Mouse (Mus musculus): ENCODE measurements around the gene Srsf3. TPM values are rescaled to one million over a fixed set of nuclear protein-coding genes. Genes with fewer than 3 reads are reported as not detected.
"Not testable (repeated sequence)": the region's sequence is repeated elsewhere in the genome, so short reads cannot be mapped to it uniquely, and the experiment has no call there.

The Srsf3 gene
- polyA plus RNA-seq, 1 experiment, result 214 TPM

DNA sequence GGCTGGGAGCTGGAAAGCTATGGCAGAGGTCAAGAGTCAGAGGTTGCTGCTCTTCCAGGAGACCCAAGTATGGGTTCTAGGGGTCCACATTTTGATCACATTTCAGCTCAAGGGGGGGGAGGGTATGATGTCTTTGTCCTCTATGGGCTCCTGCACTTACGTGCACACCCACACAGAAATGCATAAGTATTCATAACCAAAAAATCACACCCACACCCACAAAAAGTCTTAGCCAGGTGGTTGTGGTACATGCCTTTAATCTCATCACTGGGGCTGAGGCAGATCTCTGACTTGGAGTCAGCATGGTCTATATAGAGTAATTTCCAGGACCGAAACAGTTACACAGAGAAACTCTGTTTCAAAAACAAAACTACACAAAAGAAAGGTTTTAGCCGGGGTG, 33.5 kb downstream of the Srsf3 start:
- 0 out of 2 replicates have a peak, but pooled peaks cover 1% of the 10 kb centered on the region for H3K4me1 ChIP-seq (ENCODE audit: control insufficient read depth, insufficient read depth, low read length)
- TF ChIP-seq POLR2A (IDR thresholded peaks at IDR 0.05; ENCODE audit: borderline replicate concordance, control insufficient read depth, low read depth, low read length), result no peak
- no peak for TF ChIP-seq CTCF (IDR thresholded peaks at IDR 0.05; ENCODE audit: control insufficient read depth, insufficient read depth, low read length)
- H3K27ac ChIP-seq (ENCODE audit: control insufficient read depth, insufficient read depth, low read depth, low read length, poor library complexity), result no peak overlapping the region
- 82% methylated on average over 3 of the region's 3 CpGs for WGBS
- no peak overlapping the region for H3K4me3 ChIP-seq (replicated peaks; ENCODE audit: control insufficient read depth, low read depth, low read length)

DNA sequence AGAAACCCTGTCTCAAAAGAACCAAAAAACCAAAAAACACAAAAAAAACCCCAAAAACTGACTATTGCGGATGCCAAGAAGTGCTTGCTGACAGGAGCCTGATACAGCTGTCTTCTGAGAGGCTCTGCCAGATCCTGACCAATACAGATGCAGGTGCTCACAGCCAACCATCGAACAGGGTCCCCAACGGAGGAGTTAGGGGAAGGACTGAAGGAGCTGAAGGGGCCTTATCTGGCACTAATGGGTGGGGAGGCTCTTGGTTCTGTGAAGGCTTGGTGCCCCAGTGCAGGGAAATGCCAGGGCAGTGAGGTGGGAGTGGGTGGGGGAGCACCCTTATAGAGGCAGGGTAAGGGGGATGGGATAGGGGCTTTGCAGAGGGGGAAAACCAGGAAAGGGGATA, 35.0 kb downstream of the Srsf3 start:
- not testable (repeated sequence) for H3K4me1 ChIP-seq (ENCODE audit: control insufficient read depth, insufficient read depth, low read length); H3K27ac ChIP-seq (ENCODE audit: control insufficient read depth, insufficient read depth, low read depth, low read length, poor library complexity); H3K4me3 ChIP-seq (replicated peaks; ENCODE audit: control insufficient read depth, low read depth, low read length)
- 65% methylated on average over 3 of the region's 3 CpGs for WGBS

- H3K27ac ChIP-seq (ENCODE audit: control insufficient read depth, insufficient read depth, low read depth, low read length, poor library complexity), result no peak overlapping the region
- H3K4me3 ChIP-seq (replicated peaks; ENCODE audit: control insufficient read depth, low read depth, low read length), result no peak overlapping the region
- TF ChIP-seq CTCF (IDR thresholded peaks at IDR 0.05; ENCODE audit: control insufficient read depth, insufficient read depth, low read length), result no peak
- TF ChIP-seq POLR2A (IDR thresholded peaks at IDR 0.05; ENCODE audit: borderline replicate concordance, control insufficient read depth, low read depth, low read length), result no peak
- H3K4me1 ChIP-seq (ENCODE audit: control insufficient read depth, insufficient read depth, low read length), result peaks cover 3% of the 10 kb centered on the region; the same call in 1 of the 2 replicates
- WGBS, result 58% methylated on average over 5 of the region's 5 CpGs
These were observed 35.4 kb downstream of the Srsf3 start for GRCm38 (mm10) chr17:29067847-29068246.

DNA sequence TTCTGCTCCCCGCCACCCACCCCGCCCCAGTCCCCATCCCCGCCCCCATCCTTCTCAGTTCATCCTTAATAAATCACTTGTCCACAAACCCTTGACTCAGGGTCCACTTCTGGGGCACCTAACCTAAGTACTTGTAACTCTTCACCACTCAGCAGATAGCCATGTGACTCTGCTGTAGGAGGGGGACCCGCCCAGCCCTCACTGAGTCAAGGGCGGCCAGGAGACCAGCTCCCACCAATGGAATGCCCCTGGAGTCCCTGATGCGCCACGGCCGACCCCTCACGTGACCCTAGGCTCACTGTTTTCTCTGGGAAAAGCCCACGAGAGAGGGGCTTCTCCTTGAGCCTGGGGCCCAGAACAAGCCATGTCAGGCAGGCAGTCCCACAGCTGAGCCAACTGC, 36.6 kb downstream of the Srsf3 start:
- Histone ChIP-seq H3K27ac (ENCODE audit: control insufficient read depth, insufficient read depth, low read depth, low read length, poor library complexity) (no peak overlapping the region), H3K4me3 (replicated peaks; ENCODE audit: control insufficient read depth, low read depth, low read length) (no peak overlapping the region)
- WGBS, result 83% methylated on average over 10 of the region's 10 CpGs

GRCm38 (mm10) chr17:29071820-29072219, 39.4 kb downstream of the Srsf3 start:
- no peak overlapping the region for H3K27ac ChIP-seq (ENCODE audit: control insufficient read depth, insufficient read depth, low read depth, low read length, poor library complexity)
- H3K4me1 ChIP-seq (ENCODE audit: control insufficient read depth, insufficient read depth, low read length), result peaks cover 3% of the 10 kb centered on the region
- 66% methylated on average over 5 of the region's 5 CpGs for whole genome bisulfite sequencing

More for the DNA sequence above, 36.6 kb downstream of the Srsf3 start:
- H3K4me1 ChIP-seq (ENCODE audit: control insufficient read depth, insufficient read depth, low read length), result peaks cover 3% of the 10 kb centered on the region; the same call in 1 of the 2 replicates
- TF ChIP-seq POLR2A (IDR thresholded peaks at IDR 0.05; ENCODE audit: borderline replicate concordance, control insufficient read depth, low read depth, low read length), result no peak
- TF ChIP-seq CTCF (IDR thresholded peaks at IDR 0.05; ENCODE audit: control insufficient read depth, insufficient read depth, low read length), result no peak

DNA sequence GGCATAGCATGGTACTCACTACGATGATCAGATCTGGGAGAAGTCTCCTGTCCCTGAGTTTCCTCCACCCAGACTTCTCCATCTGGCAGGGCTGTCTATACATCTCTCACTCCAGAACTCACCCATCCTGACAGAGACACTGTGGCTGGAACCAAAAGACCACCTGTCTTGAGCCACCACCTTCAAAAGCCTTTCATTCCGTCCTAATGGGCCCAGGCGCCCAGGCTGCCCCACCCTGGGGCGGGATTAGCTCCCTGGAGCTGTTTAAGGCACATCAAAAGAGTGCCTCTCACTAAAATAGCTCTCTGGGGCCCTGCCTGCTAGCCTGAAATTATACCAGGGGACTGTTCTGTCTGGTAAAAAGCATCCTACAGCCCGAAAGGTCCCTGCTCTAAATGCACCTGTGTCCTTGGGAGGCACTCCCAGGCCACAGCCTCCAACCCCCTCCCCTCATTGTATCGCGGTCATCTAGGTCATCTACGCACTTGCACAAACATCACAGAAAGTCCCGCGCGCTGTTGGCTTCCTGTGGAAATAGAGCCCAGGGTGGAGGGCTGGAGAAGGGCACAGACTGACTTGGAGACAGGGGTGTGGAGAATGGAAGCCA, 40.4 kb downstream of the Srsf3 start:
- WGBS, result 55% methylated on average over 11 of the region's 11 CpGs
- TF ChIP-seq CTCF (IDR thresholded peaks at IDR 0.05; ENCODE audit: control insufficient read depth, insufficient read depth, low read length) (no peak), POLR2A (IDR thresholded peaks at IDR 0.05; ENCODE audit: borderline replicate concordance, control insufficient read depth, low read depth, low read length) (no peak)
- Histone ChIP-seq H3K4me1 (ENCODE audit: control insufficient read depth, insufficient read depth, low read length) (peaks cover 3% of the 10 kb centered on the region), H3K27ac (ENCODE audit: control insufficient read depth, insufficient read depth, low read depth, low read length, poor library complexity) (no peak overlapping the region), H3K4me3 (replicated peaks; ENCODE audit: control insufficient read depth, low read depth, low read length) (no peak overlapping the region)

More at GRCm38 (mm10) chr17:29071820-29072219, 39.4 kb downstream of the Srsf3 start:
- no peak for TF ChIP-seq CTCF (IDR thresholded peaks at IDR 0.05; ENCODE audit: control insufficient read depth, insufficient read depth, low read length)
- no peak overlapping the region for H3K4me3 ChIP-seq (replicated peaks; ENCODE audit: control insufficient read depth, low read depth, low read length)

DNA sequence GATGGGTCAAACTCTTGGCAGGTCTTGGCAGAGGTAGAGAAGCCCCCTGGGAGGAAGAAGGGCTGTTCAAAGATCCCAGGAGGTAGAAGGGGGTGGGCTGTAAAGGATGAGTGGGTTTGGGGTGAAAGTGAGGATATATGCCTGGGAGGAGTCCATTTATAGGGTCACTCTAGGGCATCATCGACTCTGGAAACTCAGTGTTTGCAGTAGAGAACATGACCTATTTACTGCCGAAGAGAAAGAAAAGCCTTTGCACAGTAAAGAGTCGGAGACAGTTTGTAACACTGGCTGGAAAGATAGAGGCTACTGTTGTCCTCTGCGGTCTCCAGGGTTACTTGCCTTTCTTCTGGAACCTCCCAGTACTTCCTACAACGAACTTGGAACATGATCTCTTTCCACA, 40.9 kb downstream of the Srsf3 start:
- Histone ChIP-seq H3K4me1 (ENCODE audit: control insufficient read depth, insufficient read depth, low read length) (peaks cover 3% of the 10 kb centered on the region), H3K27ac (ENCODE audit: control insufficient read depth, insufficient read depth, low read depth, low read length, poor library complexity) (no peak overlapping the region), H3K4me3 (replicated peaks; ENCODE audit: control insufficient read depth, low read depth, low read length) (no peak overlapping the region)
- no peak for TF ChIP-seq CTCF (IDR thresholded peaks at IDR 0.05; ENCODE audit: control insufficient read depth, insufficient read depth, low read length)
- no peak for TF ChIP-seq POLR2A (IDR thresholded peaks at IDR 0.05; ENCODE audit: borderline replicate concordance, control insufficient read depth, low read depth, low read length)
- WGBS, result 57% methylated on average over 5 of the region's 5 CpGs

DNA sequence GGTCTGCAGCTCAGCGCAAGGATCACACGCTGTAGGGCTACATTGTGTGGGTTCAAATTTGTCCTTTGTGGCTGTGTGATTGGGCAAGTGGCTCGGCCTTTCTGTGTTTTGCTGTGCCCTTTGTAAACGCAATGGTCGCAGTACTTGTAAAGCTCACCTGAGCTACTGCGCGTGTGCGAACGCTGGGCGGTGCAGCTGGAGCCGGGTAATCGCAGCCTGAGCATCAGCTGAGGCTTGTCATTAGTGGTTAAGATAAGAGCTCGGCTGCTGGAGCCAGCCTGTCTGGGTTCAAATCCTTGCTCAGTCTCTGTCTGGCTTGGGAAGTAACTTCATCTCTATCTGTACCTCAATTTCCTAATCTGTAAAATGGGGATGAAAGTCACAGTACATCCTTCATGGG, 41.7 kb downstream of the Srsf3 start:
- Histone ChIP-seq H3K27ac (ENCODE audit: control insufficient read depth, insufficient read depth, low read depth, low read length, poor library complexity) (no peak overlapping the region), H3K4me3 (replicated peaks; ENCODE audit: control insufficient read depth, low read depth, low read length) (no peak overlapping the region), H3K4me1 (ENCODE audit: control insufficient read depth, insufficient read depth, low read length) (peaks cover 3% of the 10 kb centered on the region)
- 83% methylated on average over 13 of the region's 13 CpGs for WGBS
- TF ChIP-seq CTCF (IDR thresholded peaks at IDR 0.05; ENCODE audit: control insufficient read depth, insufficient read depth, low read length) (no peak), POLR2A (IDR thresholded peaks at IDR 0.05; ENCODE audit: borderline replicate concordance, control insufficient read depth, low read depth, low read length) (no peak)

DNA sequence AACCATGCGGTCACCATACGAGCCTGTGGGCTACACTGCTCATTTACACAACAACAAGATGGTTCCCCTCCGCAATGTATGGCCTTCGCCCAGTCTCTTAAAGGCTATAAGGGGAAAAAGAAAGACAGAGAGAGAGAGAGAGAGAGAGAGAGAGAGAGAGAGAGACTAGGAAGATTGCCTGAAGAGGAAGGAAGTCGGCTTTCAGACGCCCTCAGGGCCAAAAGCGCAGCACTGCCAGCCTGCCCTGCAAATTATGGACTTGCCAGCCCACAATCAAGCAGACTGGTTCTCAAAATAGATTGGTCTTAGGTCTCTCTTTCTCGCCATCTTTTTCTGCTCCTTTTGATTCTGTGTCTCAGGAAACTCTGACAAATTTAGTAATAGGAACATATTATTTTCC, 43.8 kb downstream of the Srsf3 start:
- H3K4me3 ChIP-seq (replicated peaks; ENCODE audit: control insufficient read depth, low read depth, low read length), result no peak overlapping the region
- peaks cover 6% of the 10 kb centered on the region for H3K4me1 ChIP-seq (ENCODE audit: control insufficient read depth, insufficient read depth, low read length)
- TF ChIP-seq CTCF (IDR thresholded peaks at IDR 0.05; ENCODE audit: control insufficient read depth, insufficient read depth, low read length), result no peak
- TF ChIP-seq POLR2A (IDR thresholded peaks at IDR 0.05; ENCODE audit: borderline replicate concordance, control insufficient read depth, low read depth, low read length), result no peak
- no peak overlapping the region for H3K27ac ChIP-seq (ENCODE audit: control insufficient read depth, insufficient read depth, low read depth, low read length, poor library complexity)
- 13% methylated on average over 8 of the region's 8 CpGs for WGBS

All from bone marrow, adult 2 months (tissue).